Mouse (Mus musculus) heart, embryonic 16.5 days (tissue): ENCODE measurements around the gene Vstm2b. TPM values are rescaled to one million over a fixed set of nuclear protein-coding genes. Genes with fewer than 3 reads are reported as not detected.

ENCODE experiments used
- ATAC-seq: fragments of 200-750 bp; cut with Nextera tagmentation; replicated peaks from 2 replicates; pipeline ENCODE4 v1.8.0; 2017; ENCODE audit warnings: moderate number of reproducible peaks; ENCODE audit not compliant: insufficient read depth, low FRiP score; ENCODE audit errors: extremely low read depth
- H3K27ac ChIP-seq: fragments of 300-500 bp; sonication (generic); 2 replicates; pipeline ENCODE4 v1.5.1; 2014; ENCODE audit warnings: mild to moderate bottlenecking, low read length, control low read depth, moderate library complexity
- H3K27me3 ChIP-seq: fragments of 300-500 bp; sonication (generic); 2 replicates; pipeline ENCODE4 v1.6.1; 2014; ENCODE audit warnings: low read length, mixed read lengths; ENCODE audit not compliant: control insufficient read depth, insufficient read depth
- H3K36me3 ChIP-seq: fragments of 300-500 bp; sonication (generic); 2 replicates; pipeline ENCODE4 v1.6.1; 2014; ENCODE audit not compliant: control insufficient read depth, insufficient read depth
- H3K4me1 ChIP-seq: fragments of 300-500 bp; sonication (generic); 2 replicates; pipeline ENCODE4 v1.6.1; 2014; ENCODE audit warnings: low read length, mixed read lengths; ENCODE audit not compliant: control insufficient read depth, insufficient read depth
- H3K4me2 ChIP-seq: fragments of 300-500 bp; sonication (generic); 2 replicates; pipeline ENCODE4 v1.6.1; 2014; ENCODE audit warnings: low read depth, mild to moderate bottlenecking, control low read depth, low read length
- H3K4me3 ChIP-seq: fragments of 300-500 bp; sonication (generic); 2 replicates; pipeline ENCODE4 v1.5.1; 2014; ENCODE audit warnings: mild to moderate bottlenecking, control low read depth, low read length
- H3K9ac ChIP-seq: fragments of 300-500 bp; sonication (generic); 2 replicates; pipeline ENCODE4 v1.6.1; 2014; ENCODE audit warnings: low read length, control low read depth
- H3K9me3 ChIP-seq: fragments of 300-500 bp; sonication (generic); replicated peaks from 2 replicates; pipeline ENCODE4 v1.6.1; 2016; ENCODE audit warnings: low read length; ENCODE audit not compliant: control insufficient read depth
- WGBS: fragments of 180-500 bp; shearing (Covaris S2); extraction: QIAGEN DNeasy Blood & Tissue Kit; methylation state at CpG from one replicate; pipeline ENCODE4 v1.1.7; 2014; 5-methylcytosine and 5-hydroxymethylcytosine counted together
- polyA plus RNA-seq: library from polyadenylated mRNA; unstranded; fragments of >200 nt; fragmentation: Nextera tagmentation; extraction: Ambion mirVana; gene quantifications from 2 replicates; pipeline ENCODE4 v1.2.1, GENCODE M21; 2015

The Vstm2b gene
- polyA plus RNA-seq, 1 experiment from 2014 or later = 0.25 TPM

GRCm38 (mm10) chr7:40901201-40901600 lies 3.1 kb downstream of the Vstm2b start:
- H3K36me3 ChIP-seq = no peaks in the 10 kb centered on the region
- no peak overlapping the region for H3K27ac ChIP-seq
- H3K4me1 ChIP-seq = peaks cover 4% of the 10 kb centered on the region; the same call in 1 of the 2 replicates
- ATAC-seq = 0 out of 2 replicates have a peak, but pooled peaks have one; percentile 57
- 2% methylated on average over 16 of the region's 16 CpGs for WGBS
- H3K4me3 ChIP-seq = no peak overlapping the region
- no peaks in the 10 kb centered on the region for H3K9me3 ChIP-seq
- H3K9ac ChIP-seq = no peak overlapping the region
- H3K4me2 ChIP-seq = no peak overlapping the region
- peaks cover 82% of the 10 kb centered on the region for H3K27me3 ChIP-seq

GRCm38 (mm10) chr7:40902506-40902905 lies 4.4 kb downstream of the Vstm2b start:
- no peak overlapping the region for H3K27ac ChIP-seq
- ATAC-seq = no peak
- 8% methylated on average over 28 of the region's 28 CpGs for WGBS
- peaks cover 69% of the 10 kb centered on the region for H3K27me3 ChIP-seq
- peaks cover 4% of the 10 kb centered on the region; the same call in 1 of the 2 replicates for H3K4me1 ChIP-seq
- H3K9me3 ChIP-seq = no peaks in the 10 kb centered on the region
- no peak overlapping the region for H3K4me2 ChIP-seq
- H3K36me3 ChIP-seq = no peaks in the 10 kb centered on the region
- no peak overlapping the region for H3K9ac ChIP-seq
- no peak overlapping the region for H3K4me3 ChIP-seq

GRCm38 (mm10) chr7:40906484-40906883 lies 8.4 kb downstream of the Vstm2b start:
- peaks cover 29% of the 10 kb centered on the region for H3K27me3 ChIP-seq
- no peak overlapping the region for H3K4me3 ChIP-seq
- H3K4me2 ChIP-seq = no peak overlapping the region
- no peaks in the 10 kb centered on the region for H3K36me3 ChIP-seq
- H3K4me1 ChIP-seq = no peaks in the 10 kb centered on the region
- WGBS = 59% methylated on average over 1 of the region's 1 CpGs
- H3K9ac ChIP-seq = no peak overlapping the region
- ATAC-seq = no peak
- no peak overlapping the region for H3K27ac ChIP-seq
- no peaks in the 10 kb centered on the region for H3K9me3 ChIP-seq

GRCm38 (mm10) chr7:40916761-40917160 lies 18.6 kb downstream of the Vstm2b start:
- Histone ChIP-seq H3K36me3 (no peaks in the 10 kb centered on the region), H3K4me2 (no peak overlapping the region)

GRCm38 (mm10) chr7:40920118-40920517 lies 22.0 kb downstream of the Vstm2b start:
- Histone ChIP-seq H3K27me3 (no peaks in the 10 kb centered on the region), H3K4me3 (no peak overlapping the region), H3K9me3 (no peaks in the 10 kb centered on the region), H3K36me3 (no peaks in the 10 kb centered on the region), H3K4me2 (no peak overlapping the region), H3K27ac (no peak overlapping the region), H3K9ac (no peak overlapping the region), H3K4me1 (no peaks in the 10 kb centered on the region)
- no peak for ATAC-seq
- 78% methylated on average over 2 of the region's 2 CpGs for WGBS

More at GRCm38 (mm10) chr7:40916761-40917160, 18.6 kb downstream of the Vstm2b start:
- ATAC-seq = no peak
- no peaks in the 10 kb centered on the region for H3K4me1 ChIP-seq
- H3K27ac ChIP-seq = no peak overlapping the region
- 61% methylated on average over 3 of the region's 3 CpGs for WGBS
- H3K4me3 ChIP-seq = no peak overlapping the region
- no peak overlapping the region for H3K9ac ChIP-seq
- H3K9me3 ChIP-seq = no peaks in the 10 kb centered on the region
- no peaks in the 10 kb centered on the region for H3K27me3 ChIP-seq

- Histone ChIP-seq H3K36me3 (no peaks in the 10 kb centered on the region), H3K27me3 (no peaks in the 10 kb centered on the region), H3K9me3 (no peaks in the 10 kb centered on the region), H3K4me2 (no peak overlapping the region), H3K4me1 (no peaks in the 10 kb centered on the region), H3K9ac (no peak overlapping the region), H3K4me3 (no peak overlapping the region), H3K27ac (no peak overlapping the region)
- 73% methylated on average over 6 of the region's 6 CpGs for WGBS
- no peak for ATAC-seq
These were observed 23.2 kb downstream of the Vstm2b start for GRCm38 (mm10) chr7:40921281-40921680.

GRCm38 (mm10) chr7:40922871-40923270 lies 24.7 kb downstream of the Vstm2b start:
- Histone ChIP-seq H3K4me3 (no peak overlapping the region), H3K9me3 (no peaks in the 10 kb centered on the region), H3K9ac (no peak overlapping the region), H3K4me2 (no peak overlapping the region), H3K27me3 (no peaks in the 10 kb centered on the region), H3K4me1 (no peaks in the 10 kb centered on the region), H3K27ac (no peak overlapping the region), H3K36me3 (no peaks in the 10 kb centered on the region)
- WGBS = 64% methylated on average over 4 of the region's 4 CpGs
- no peak for ATAC-seq

GRCm38 (mm10) chr7:40928391-40928790 lies 30.3 kb downstream of the Vstm2b start:
- Histone ChIP-seq H3K9ac (no peak overlapping the region), H3K4me2 (no peak overlapping the region), H3K4me1 (no peaks in the 10 kb centered on the region), H3K36me3 (no peaks in the 10 kb centered on the region), H3K9me3 (no peaks in the 10 kb centered on the region), H3K27ac (no peak overlapping the region), H3K27me3 (no peaks in the 10 kb centered on the region), H3K4me3 (no peak overlapping the region)
- no peak for ATAC-seq
- 68% methylated on average over 2 of the region's 2 CpGs for WGBS

- WGBS = 45% methylated on average over 4 of the region's 4 CpGs
- ATAC-seq = no peak
- Histone ChIP-seq H3K4me3 (no peak overlapping the region), H3K27me3 (no peaks in the 10 kb centered on the region), H3K9me3 (no peaks in the 10 kb centered on the region), H3K9ac (no peak overlapping the region), H3K4me1 (no peaks in the 10 kb centered on the region), H3K36me3 (no peaks in the 10 kb centered on the region), H3K27ac (no peak overlapping the region), H3K4me2 (no peak overlapping the region)
These were observed 38.6 kb downstream of the Vstm2b start for GRCm38 (mm10) chr7:40936617-40937212.
